Mouse (Mus musculus): ENCODE data around the gene Col4a3bp.
"Not testable (repeated sequence)": the region's sequence is repeated elsewhere in the genome, so short reads cannot be mapped to it uniquely, and the experiment has no call there.

Col4a3bp gene

GRCm38 (mm10) chr13:96656673-96657072, 114.3 kb downstream of the Col4a3bp start:
- DNase-seq = no peak

- DNase-seq = no peak
These were observed 116.5 kb downstream of the Col4a3bp start for GRCm38 (mm10) chr13:96658936-96659335.

GRCm38 (mm10) chr13:96660095-96660860, 117.9 kb downstream of the Col4a3bp start:
- no peak for DNase-seq

DNA sequence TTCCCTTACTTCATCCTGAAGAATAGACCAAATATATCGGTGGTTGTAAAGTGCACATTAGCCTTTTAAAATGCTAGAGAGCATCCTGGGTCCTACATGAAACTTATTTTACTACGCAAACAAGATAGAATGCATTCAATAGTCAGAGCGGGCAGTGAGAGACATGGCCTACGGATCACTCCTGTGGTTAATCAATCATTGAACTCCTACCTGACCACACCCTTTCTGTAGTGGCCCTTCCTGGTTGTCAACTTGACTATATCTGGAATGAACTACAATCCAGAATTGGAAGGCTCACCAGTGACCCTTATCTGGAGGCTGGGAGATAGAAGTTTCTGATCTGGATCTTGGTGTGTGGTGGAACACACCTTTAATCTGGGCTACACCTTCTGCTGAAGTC, 120.7 kb downstream of the Col4a3bp start:
- not testable (repeated sequence) for DNase-seq

DNA sequence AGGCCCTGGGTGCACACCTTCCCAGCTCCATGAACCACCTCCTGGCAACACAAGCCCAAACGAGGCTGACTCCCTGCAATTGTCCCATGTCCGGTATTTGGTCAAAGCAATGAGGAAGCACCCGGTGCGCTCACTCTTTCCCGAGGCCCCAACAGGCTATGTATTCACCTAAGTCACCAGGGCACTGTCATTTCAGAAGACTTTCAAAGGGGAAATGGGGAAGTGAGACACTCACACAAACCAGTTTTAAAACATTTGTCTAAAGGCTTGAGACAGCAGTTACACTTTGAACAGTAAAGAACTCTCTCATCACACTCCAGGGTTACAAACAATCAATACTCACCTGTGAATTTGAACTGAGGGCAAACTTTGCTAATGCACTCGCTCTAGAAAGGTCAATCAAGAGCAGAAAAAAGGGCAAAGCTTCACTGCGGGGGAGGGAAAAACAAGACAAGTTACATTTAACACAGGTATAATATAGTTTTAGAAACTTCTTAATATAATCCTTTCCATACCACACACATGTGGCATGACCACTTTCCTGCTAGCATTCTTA, 122.1 kb downstream of the Col4a3bp start:
- no peak for DNase-seq

DNA sequence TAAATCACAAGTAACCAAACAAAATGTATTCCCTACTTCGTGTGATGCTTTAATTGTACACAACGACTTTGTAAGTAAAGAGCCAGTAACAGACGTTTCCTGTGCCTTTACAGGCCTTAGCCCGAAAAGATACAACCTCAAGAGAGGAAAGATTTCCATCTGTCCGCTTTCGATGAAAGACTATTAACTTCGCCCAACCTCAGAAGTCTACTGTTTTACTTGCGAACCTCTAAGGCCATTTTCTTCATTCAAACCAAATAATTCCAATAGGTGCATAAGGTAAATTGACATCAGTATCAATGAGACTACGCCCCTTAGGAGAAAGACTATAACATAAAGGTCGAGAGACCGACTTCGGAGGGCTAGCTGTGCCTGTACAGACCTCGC, 127.6 kb downstream of the Col4a3bp start:
- no peak for DNase-seq

DNA sequence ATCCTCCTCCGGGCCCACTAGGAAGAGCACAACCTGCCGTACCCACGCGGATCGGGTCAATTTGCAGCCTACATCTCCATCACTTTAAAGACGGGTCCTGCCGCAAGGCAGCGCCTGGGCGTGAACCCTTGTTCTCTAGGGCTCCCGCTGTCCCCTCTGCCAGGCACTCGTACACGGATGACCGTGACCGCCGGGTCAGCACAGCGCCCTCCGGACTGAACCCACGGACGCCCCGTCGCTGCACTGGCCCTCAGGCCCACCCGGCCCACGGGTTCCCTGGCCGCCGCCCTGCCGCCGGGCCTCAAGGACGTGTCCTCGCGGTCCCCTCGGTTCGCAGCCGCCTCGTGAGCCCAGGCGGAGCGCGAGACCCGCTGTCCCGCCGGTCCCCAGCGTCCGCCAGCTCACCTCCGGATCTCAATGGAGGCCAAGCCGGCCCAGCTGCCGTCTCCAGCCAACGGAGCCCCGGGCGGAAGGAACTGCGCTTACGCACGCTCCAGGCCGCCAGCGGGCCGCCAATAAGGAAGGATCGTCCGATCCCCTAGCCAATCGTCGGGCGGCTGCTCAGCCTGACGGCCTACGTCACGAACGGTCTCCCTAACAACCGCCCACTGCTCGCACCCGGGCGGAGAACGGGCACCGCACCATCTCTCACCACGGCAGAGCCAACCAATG, 128.1 kb downstream of the Col4a3bp start, which contains the start of gene Hmgcr:
TSS of gene Hmgcr (minus strand) at position 531 of the 672 bp plus-strand sequence.
- peak; percentile 99 for DNase-seq

DNA sequence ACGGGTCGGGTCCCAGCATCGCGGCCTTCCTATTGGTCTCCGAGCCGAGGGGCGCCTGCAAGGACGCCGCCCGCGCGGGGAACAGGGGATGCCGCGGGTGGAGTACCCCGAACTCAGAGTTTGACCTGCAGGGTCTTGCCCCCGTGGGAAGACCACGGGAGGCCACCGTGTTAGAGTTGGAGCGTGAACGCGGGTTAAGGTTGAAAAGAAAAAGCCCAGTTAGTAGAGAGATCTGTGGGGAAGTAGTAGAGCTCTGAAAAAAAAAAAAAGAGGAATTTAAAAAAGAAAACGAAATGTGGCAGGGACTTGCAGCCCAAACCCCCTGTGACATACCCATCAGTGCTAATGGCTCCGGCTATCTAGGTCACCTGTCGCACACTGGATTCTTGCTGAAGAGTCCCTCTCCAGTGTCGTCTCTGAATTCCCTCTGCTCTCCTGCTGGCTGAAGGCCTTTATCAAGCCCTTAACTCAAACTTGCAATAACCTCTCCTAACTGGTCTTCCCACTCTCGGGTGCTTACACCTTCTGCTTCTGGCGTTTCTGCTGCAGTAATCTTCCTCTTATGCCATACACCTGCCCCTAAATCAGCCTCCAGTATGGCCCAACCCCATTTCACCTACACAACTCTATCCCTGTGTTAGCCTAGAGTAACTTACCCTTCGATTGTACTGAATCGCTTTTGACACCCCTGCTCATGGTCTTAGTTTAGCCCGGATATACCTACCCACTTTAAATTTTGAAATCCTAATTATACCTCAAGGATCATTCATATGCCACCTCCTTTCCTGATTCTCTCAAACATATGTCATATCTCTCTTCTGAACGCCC, 128.9 kb downstream of the Col4a3bp start:
- no peak for DNase-seq

DNA sequence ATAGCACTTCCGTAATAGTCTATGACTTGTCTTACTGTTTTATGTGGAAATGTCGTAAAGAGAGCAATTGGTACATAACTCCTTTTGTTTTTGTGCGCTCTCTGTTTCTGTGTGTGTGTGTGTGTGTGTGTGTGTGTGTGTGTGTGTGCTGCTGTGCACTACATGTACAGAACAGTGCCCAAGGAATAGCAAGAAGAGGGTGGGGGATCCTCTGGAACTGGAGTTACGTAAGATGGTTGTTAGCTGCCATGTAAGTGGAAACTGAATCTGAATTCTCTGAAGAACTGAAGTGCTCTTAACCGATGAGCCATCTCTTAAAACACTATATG, 129.5 kb downstream of the Col4a3bp start:
- DNase-seq = no peak

DNA sequence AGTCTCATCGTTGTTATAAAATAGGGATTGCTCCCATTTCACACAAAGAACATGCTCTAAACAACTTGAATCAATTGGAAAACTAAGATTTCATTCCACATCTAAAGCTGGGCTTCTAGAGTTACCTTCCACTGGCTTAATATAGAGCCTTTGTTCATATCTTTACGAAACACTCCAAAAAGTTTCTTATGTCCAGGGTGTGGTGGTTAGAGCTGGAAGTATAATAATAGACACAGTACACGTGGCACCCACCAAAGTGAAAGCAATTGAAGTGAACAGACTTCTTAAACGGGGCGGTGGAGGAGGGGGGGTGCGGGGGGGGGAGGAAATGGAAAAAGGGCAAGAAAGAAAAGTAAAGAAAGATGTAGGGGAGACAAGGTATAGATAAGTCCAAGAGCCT, 129.9 kb downstream of the Col4a3bp start:
- no peak for DNase-seq

DNA sequence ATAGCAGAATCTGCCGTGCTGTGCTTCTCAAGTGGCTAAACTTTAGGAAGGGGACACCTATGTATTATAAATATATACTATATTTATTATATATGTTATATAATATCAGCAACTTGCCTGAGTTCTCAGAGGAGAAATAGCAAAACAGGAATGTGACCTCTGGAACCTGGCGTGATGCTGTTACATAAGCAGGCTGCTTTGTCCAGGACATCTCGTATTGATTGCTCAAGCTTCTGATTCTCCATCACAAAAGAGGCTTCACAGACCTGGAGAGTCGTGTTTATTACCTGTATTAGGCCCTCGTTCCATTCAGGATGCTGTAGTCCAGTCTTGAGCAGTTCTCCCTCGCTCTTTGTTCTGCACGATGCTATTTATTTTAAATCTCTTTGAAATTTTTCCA, 131.4 kb downstream of the Col4a3bp start:
- no peak for DNase-seq

GRCm38 (mm10) chr13:96675756-96676155, 133.3 kb downstream of the Col4a3bp start:
- DNase-seq = no peak

GRCm38 (mm10) chr13:96677071-96677470, 134.7 kb downstream of the Col4a3bp start:
- DNase-seq = no peak

DNA sequence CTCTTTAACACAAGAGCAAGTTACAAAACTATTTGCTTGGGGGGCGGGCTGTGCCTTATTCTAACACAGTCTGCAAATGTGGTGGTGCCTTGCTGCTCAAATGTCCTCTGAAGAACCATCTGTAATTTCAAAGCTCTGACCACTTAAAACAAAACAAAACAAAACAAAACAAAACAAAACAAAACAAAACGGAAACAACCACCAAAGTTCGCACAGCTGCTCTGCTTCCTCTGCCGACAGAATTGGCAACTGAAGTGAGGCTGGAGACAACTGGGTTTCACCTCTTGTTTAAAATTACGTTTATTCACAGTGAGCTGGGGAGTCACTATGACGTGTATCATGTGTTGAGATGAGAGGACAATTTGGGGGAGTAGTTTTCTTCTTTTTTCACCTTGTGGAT, 136.2 kb downstream of the Col4a3bp start:
- DNase-seq = no peak

GRCm38 (mm10) chr13:96680163-96681087, 138.0 kb downstream of the Col4a3bp start:
- DNase-seq = no peak

- DNase-seq = no peak
These were observed 138.7 kb downstream of the Col4a3bp start for GRCm38 (mm10) chr13:96681088-96681620.

- no peak for DNase-seq
These were observed 142.4 kb downstream of the Col4a3bp start for GRCm38 (mm10) chr13:96684779-96685178.

- DNase-seq = no peak
These were observed 144.8 kb downstream of the Col4a3bp start for GRCm38 (mm10) chr13:96687261-96687660.

Data from lung, adult 18-20 months (tissue).